Mouse (Mus musculus) erythroblast, adult 5-6 weeks (primary cell): Measurements from ENCODE around the gene Rnf169. TPM values are rescaled to one million over a fixed set of nuclear protein-coding genes. Genes with fewer than 3 reads are reported as not detected.

ENCODE experiments used
- ATAC-seq: replicated peaks from 2 replicates; pipeline ENCODE4 v1.8.0; 2016; ENCODE audit warnings: moderate number of reproducible peaks, mild to moderate bottlenecking, moderate TSS enrichment, inconsistent platforms; ENCODE audit not compliant: poor library complexity, low FRiP score, severe bottlenecking
- total RNA-seq, 2 experiments: library from RNA; stranded (forward) in 1 of 2; stranded (reverse) in 1 of 2; fragments of 150-400 nt in 1 of 2; fragments of 200-764, 138-1000 nt in 1 of 2; gene quantifications; 2 replicates each; pipeline versions ENCODE4 v1.2.3 to v1.2.4; 2015 to 2017; ENCODE audit warnings: low replicate concordance in 2 of 2

Rnf169 gene
- total RNA-seq (2015; ENCODE audit: low replicate concordance) (2.3 and 5.6 TPM in 2 replicates), total RNA-seq (2017; ENCODE audit: low replicate concordance) (4.0 and 5.3 TPM in 2 replicates)

DNA sequence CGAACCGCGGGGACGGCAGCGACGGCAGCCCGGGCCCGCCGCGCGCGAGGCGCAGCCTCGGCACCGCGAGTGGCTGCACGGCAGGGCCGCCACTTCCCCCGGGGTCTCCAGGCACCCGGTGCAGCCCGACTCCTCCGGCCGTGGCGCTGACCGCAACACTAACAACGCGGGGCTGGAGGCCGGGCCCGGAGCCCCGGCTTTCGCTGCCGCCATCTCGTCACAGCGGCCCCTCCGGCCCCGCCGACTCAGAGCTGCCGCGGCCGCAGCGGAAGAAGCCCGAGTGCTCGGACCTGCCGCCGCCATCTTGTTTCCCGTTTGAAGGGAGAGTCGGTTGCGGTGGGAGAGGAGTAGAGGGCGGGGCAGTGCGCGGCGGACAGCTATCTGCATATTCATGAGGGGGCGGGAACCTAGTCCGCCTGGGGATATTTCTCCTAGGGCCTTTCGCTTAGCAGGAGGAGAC, at the start of gene Rnf169:
TSS of gene Rnf169 (minus strand) at position 317 of the 460 bp plus-strand sequence.
- ATAC-seq, result peak; percentile 100

DNA sequence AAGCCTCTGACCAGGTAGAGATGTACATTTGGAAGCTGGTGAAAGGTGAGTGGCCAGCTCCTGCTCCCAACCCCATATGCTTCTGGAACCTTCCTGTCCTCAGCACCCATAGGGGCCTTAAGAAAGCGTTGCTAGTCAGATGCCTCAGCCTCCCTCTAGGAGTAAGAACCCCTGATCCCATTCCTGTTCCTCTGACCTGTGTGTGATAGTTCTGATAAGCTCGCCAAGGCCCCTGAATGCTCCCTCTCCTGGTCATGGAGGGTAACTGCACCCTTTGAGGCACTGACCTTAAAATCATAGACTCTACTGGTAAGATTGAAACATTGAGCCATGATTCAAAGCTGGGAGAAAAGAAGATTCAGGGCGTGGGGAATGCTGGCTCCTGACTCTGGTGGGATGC, 49.1 kb upstream of the Rnf169 start:
- ATAC-seq, result peak; percentile 53; the same call in 1 of the 2 replicates

DNA sequence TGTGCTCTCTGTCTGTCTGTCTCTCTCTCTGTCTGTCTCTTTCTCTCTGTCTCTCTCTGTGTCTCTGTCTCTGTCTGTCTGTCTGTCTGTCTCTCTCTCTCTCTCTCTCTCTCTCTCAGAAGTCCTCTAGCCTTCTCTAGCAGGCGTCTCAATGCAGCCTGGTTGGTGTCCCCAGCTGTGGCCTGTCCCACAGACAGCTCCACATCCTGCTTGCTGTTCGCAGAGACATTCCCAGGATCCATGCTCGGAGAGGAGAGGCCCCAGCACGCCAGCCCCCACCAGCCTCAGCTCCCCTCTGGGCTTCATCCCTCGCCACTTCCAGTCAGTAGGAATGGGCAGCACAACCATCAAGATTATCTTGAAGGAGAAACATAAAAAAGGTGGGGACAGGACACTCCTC, 47.1 kb upstream of the Rnf169 start:
- no peak for ATAC-seq

DNA sequence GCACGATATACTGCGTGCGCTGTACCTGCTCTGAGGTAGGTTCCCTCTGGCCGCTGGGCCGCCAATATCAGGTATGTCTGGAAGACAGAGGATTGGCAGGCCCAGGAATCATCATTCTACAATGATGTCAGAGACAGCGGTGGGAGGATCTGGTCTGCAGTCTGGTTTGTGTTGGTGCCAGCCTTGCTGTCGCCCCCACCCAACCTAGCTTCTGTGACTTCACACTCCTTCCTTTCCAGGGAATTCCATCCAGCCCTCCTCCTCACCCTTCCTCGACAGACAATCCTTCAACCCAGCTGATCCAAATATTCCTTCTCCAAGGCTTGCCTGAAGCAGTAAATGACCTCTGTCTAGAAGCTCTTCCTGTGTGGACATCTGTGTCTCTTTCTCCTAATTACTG, 36.8 kb upstream of the Rnf169 start:
- no peak for ATAC-seq

DNA sequence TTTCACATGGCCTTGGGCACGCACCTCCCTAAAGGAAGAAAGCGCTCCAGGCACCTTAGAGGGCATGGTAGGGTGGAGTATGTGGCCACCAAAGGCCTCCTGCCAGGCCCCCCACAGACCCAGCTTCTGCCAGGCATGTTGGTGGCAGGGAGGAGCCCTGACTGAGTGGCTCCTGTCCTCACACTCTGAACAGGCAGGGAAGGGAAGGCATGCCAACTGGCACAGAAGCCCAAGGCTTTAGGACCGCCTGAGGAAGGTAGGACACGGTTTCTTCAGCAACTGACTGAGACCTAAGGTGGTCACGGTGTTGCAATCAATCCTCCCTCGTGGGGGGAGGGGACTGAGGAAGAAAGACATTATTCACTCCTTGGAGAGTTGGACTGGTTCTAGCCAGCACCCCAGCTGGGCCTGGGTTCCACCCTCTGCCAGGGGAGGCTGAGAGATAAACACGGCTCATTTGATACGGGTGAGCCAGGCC, 33.9 kb upstream of the Rnf169 start:
- no peak for ATAC-seq

DNA sequence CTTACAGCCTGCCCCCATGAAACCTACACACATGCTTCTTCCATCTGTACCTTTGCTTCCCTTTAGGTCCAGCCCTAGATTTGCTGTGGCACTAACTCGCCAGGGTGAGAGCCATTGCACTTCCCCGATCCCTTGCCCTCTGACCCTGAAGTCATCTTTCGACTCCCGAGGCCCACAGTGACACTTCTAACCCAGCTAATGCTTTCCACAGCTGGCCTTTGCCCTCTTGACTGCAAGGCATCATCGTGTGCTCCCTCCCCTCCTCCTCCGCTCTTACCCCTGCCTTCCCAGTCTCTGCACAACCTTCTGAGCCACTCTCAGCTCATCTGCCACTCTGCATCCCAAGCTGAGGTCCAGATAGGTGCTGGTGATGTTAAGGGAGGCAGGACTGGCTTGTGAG, 32.3 kb upstream of the Rnf169 start:
- no peak for ATAC-seq

DNA sequence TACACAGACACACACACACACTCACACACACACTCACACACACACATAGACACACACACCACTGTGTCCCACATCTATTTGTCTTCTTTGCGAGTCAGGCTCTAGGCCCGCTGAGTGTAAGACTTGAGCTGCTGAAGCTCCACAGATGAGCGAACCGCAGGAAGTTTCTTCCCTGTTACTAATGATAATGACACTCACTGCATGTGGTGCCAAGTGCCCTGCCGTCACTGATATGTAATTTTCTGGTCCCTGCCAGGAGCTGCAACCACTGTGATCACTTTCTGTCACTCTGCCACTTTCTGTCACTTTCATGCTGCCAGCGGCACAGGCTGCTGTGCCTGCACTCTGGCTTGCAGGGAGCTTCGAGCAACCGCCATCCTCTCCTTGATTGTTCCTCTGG, 31.8 kb upstream of the Rnf169 start:
- ATAC-seq, result no peak

DNA sequence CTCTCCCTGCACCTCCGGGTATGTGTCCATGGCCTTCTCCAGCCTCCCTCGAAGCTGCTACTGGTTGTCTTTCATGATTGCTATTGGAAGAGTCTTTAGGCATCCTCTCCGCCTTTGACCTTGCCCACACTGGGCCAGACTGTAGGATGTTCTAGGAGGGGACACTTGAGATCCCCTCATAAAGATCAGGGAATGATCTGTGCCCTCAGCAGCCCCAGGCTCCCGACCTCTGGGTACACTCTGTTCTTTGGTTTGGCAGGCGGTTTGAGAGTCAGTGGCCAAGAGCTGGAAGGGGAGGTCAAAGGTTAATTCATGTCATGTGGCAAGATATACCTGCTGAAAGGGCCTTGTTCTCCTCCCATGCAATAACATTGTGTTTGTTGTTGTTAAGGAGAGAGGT, 30.5 kb upstream of the Rnf169 start:
- no peak for ATAC-seq

DNA sequence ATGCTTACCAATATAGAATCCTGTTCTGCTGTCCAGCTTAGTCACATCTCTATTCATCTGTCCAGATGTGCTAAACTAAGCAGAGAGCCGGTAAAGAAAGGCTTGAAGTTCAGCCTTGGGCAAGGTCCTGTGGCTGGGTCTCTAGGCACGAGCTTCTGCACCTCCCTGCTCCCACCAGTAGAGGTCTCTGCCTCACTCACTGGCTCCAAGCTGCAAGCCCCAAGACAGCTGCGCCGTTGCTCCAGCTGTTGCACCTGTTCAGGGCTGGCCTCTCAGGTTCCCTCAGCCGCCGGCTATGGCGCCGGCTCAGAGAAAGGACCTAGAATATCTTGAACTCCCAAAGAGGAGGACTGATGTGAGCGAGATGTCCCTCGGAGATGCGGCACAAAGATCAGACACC, 29.4 kb upstream of the Rnf169 start:
- peak; percentile 74 for ATAC-seq

DNA sequence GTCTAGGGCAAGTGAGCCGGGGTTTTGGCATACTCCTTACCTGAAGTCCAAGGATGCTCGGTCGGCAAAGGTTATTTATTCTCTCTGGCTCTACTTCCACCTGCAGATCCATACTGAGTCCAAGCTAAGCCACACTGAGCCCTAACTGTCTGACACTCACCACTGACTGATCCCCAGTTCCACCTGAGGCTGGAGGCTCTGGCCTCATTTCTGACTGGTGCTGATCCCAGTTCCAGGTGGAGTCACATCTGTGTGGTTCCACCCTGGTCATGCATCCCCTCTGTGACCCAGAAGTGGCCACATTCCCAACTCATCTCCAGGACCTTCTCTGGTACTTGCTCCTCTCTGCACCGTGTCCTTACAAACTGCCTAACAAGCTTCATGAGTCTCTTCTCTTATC, 28.5 kb upstream of the Rnf169 start:
- no peak for ATAC-seq

DNA sequence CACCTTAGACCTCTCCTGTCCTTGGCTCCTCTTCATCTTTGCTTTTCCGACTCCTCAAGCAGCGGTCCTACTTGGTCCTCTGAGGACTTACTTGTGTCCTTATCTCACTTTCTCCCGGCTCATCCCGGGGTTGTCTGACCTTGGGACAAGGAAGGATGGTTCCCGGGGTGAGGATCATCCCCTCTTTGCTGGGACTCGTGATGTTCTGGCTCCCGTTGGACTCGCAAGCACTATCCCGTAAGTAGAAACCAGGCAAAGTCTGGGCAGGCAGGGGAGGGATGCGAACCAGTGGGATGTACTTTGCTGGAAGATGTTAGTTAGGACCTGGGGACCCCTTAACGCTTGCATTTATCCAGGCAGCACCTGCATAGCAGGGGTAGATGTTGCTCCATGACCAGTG, 26.2 kb upstream of the Rnf169 start:
- ATAC-seq, result no peak

DNA sequence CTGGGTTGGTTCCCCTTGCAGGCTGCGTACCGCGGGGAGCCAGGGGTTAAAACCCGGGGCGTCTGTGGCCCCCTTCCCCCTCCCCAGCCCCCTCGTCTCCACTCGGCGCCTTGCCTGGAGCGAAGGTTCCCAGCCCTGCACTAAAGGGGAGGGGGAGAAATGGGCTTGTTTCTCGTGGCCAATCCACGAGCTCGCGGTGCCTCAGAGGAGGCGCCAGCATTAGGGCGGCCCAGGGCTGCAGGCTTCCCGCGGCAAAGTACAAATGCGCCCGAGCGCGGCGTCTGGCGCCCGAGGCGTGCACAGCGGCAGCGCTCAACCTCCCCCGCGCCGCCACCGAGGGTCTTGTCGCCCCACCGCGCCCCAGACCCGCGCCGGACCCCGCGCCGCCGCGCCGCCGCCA, 25.5 kb upstream of the Rnf169 start, which contains the start of gene Chrdl2:
TSS of gene Chrdl2 (plus strand) at position 383 of the 400 bp plus-strand sequence.
- ATAC-seq, result no peak

DNA sequence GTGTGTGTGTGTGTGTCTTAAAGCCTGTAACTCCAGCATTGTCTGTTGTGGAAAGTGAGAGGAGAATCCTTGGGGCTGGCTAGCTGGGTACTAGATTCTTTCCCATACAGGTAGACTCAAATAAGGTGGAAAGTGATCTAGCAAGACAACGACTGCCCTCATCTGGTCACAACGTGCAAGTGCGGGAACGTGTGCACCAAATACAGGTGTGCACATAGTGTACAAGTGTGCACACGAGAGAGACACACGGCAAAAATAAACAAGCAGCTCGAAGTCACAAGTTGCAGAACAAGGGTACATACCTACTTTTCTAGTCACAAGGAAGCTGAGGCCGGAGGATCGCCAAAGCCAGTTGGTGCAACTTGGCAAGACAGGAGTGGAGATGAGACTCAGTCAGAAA, 23.5 kb upstream of the Rnf169 start:
- no peak for ATAC-seq

DNA sequence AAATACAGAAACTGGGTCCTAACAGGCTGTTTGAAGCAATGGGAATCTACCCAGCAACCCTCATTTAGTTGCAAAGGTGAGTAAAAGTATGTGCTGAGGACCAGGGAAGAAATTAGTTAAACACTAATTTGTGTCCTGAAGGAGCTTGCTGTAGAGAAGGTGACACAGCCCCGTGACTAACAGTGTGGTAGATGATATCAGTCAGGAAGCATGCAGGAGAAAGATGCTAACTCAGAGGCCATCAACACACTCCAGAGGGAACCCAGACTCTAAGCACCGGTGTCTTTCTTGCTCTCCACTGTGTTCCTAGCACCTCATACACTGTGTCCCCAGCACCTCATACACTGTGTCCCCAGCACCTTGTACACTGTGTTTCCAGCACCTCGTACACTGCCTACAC, 18.4 kb upstream of the Rnf169 start:
- no peak for ATAC-seq

DNA sequence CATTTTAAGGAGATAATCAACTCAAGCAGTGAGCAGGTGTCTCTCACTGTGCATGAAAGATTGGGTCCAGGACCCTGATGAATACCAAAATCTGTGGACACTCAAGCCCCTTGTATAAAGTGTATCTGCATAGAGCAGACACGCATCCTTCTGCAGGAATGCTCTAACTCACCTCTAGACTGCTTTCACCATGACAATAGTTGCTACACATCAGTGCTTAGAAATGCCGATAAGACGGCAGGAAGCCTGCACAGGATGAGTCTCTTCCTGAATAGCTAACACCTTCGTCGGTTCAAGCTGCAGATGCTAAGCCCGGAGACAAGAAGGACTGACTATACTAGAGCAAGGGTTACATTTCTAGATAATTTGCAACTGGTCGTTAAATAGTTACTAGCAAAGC, 14.9 kb upstream of the Rnf169 start:
- ATAC-seq, result no peak

DNA sequence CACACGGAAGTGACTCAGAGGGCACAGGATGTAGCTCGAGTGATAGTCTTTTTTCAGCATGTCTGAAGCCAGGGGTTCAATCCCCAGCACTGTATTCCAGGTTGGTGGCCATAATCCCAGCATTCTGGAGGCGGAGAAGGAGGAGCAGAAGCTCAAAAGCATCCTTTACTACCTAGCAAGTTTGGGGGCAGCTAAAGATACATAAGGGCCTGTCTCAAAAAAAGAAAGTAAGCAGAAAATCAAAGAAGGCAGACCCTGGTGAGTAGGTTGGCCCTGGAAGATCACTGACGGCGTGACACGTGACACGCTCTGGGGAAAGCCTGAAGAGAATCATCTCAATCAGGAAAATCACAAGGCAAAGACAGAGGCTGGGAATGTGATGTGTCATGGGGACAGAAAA, 12.9 kb upstream of the Rnf169 start:
- ATAC-seq, result no peak

DNA sequence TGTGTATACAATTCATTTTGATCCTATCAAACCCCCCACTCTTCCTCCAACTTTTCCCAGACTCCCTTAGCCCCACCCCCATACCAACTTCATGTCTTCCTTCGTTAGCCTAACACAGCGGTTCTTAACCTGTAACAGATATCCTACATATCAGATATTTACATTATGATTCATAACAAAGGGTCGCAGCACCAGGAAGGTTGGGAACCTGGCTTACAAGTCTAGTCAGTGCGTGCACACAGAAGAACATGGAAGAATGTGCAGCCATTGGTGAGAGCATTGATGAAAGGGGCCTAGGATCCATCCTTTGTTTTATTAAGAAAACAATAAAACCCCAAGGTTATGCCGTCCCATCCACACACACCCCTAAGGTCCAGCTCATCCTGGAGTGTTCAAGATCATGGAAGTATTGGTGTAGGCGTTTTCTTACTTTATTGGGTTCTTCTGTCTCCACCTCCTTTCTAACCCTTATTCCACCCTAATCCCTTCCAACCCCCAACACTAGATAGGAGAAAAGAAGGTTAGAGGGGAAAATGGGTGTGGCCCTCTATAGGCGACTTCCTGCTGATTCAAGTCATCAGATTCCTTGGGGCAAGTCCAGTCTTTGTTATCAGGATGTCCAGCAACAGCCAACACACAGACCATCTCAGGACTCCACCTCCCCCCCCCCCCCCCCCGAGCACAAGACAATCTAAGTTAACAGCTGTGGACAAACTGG, 10.9 kb upstream of the Rnf169 start:
- no peak for ATAC-seq

DNA sequence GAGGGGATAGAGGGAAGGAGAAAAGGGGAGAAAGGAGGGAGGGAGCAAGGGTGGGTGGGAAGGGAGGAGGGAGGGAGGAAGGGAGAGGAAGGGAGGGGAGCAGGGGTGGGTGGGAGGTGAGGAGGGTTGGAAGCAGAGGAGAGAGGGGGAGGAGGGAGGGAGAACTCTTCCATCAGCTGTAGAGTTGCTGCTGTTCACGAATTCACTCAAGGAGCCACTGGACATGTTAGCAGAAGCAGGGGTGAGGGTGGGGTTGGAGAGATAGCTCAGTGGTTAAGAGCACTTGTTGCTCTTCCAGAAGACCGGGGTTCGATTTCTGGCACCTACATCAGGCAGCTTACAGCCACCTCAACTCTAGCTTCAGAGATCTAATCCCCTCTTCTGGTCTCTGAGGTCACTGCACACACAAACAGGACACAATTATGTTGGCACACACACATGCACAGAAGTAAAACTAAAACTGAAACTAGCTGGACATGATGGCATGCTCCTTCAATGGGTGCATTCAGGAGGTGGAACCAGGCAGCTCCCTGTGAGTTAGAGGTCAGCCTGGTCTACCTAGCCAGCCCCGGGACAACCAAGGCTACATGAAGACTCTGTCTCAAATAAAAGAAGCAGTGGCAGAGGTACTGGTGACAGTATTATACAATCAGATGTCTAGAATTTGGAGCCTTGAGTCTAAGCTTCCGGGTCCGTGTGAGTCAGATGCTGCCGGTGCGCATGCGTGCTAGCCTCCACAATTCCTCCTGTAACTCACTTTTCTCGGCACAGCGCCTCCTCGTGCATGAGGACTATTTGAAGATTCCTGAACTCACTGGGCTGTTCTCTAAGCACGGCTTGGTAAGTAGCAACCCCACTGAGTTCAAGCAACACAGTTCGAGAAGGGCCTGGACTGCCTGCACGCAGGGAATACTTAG, 9.9 kb upstream of the Rnf169 start:
- ATAC-seq, result no peak

DNA sequence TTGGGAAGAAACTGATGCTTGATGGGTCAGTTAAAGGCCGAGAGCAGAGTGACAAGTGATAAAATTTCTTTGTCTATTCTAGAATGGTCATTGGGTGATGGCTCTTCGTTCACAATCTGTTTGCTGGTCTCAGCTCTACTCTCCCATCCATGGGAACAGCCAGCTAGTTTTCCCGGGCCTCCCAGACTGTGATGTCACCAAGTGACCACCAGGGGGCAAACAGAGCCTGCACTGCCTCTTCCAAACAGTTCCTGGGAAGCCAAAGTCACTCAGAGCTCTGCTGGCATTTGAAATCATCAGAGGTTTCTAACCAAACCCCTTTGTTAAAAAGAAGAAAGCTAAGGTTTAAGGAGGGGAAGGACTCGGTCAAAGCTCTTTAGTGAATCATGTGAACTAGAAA, 8.5 kb upstream of the Rnf169 start:
- ATAC-seq, result peak; percentile 89
